Mouse (Mus musculus): ENCODE measurements around the gene Rad51d.

GRCm38 (mm10) chr11:82845415-82846078 is 44.9 kb downstream of the Rad51d start:
- peak; percentile 80 for TF ChIP-seq EP300 (IDR thresholded peaks at IDR 0.05; ENCODE audit: insufficient read depth, low read depth, low read length)
- TF ChIP-seq CTCF (IDR thresholded peaks at IDR 0.05; ENCODE audit: low read depth, low read length), result no peak

Data from ES-Bruce4 (cell line).